Mouse (Mus musculus) limb, embryonic 15.5 days (tissue): ENCODE data around the gene Sptan1. TPM values are rescaled to one million over a fixed set of nuclear protein-coding genes. Genes with fewer than 3 reads are reported as not detected.

Experiments
- ATAC-seq: fragments of 200-750 bp; cut with Nextera tagmentation; 2 replicates; pipeline ENCODE4 v1.8.0; 2017; ENCODE audit warnings: low read depth, moderate TSS enrichment; ENCODE audit not compliant: insufficient number of reproducible peaks, low FRiP score, low TSS enrichment
- H3K27ac ChIP-seq: fragments of 300-500 bp; sonication (generic); 2 replicates; pipeline ENCODE4 v1.5.1; 2015; ENCODE audit warnings: moderate library complexity, mild to moderate bottlenecking, inconsistent platforms
- H3K27me3 ChIP-seq: fragments of 300-500 bp; sonication (generic); 2 replicates; pipeline ENCODE4 v1.6.1; 2015; ENCODE audit warnings: inconsistent platforms
- H3K36me3 ChIP-seq: fragments of 300-500 bp; sonication (generic); 2 replicates; pipeline ENCODE4 v1.6.1; 2015; ENCODE audit warnings: inconsistent platforms
- H3K4me1 ChIP-seq: fragments of 300-500 bp; sonication (generic); 2 replicates; pipeline ENCODE4 v1.6.1; 2015; ENCODE audit warnings: inconsistent platforms
- H3K4me2 ChIP-seq: fragments of 300-500 bp; sonication (generic); 2 replicates; pipeline ENCODE4 v1.6.1; 2015; ENCODE audit warnings: mild to moderate bottlenecking, inconsistent platforms
- H3K4me3 ChIP-seq: fragments of 300-500 bp; sonication (generic); 2 replicates; pipeline ENCODE4 v1.5.1; 2015; ENCODE audit warnings: mild to moderate bottlenecking, inconsistent platforms
- H3K9ac ChIP-seq: fragments of 300-500 bp; sonication (generic); 2 replicates; pipeline ENCODE4 v1.6.1; 2015; ENCODE audit warnings: inconsistent platforms
- H3K9me3 ChIP-seq: fragments of 300-500 bp; sonication (generic); 2 replicates; pipeline ENCODE4 v1.6.1; 2016; ENCODE audit warnings: inconsistent platforms
- WGBS: fragments of 180-500 bp; shearing (Covaris S2); methylation state at CpG from one replicate; pipeline ENCODE4 v1.1.7; 2015; 5-methylcytosine and 5-hydroxymethylcytosine counted together
- polyA plus RNA-seq: library from polyadenylated mRNA; unstranded; fragments of >200 nt; fragmentation: Nextera tagmentation; extraction: Ambion mirVana; gene quantifications from 2 replicates; pipeline ENCODE4 v1.2.1, GENCODE M21; 2015

Gene Sptan1
- 89.3 and 95.5 TPM in 2 replicates for polyA plus RNA-seq

- peak within 1 kb of the TSS; percentile 88 for H3K9ac ChIP-seq
- H3K4me1 ChIP-seq, result peaks cover 37% of the 10 kb centered on the region
- ATAC-seq, result peak; percentile 99
- H3K36me3 ChIP-seq, result peaks cover 11% of the 10 kb centered on the region
- peak within 1 kb of the TSS; percentile 86 for H3K4me3 ChIP-seq
- peak within 1 kb of the TSS; percentile 94 for H3K27ac ChIP-seq
- H3K9me3 ChIP-seq, result no peaks in the 10 kb centered on the region
- H3K4me2 ChIP-seq, result peak within 1 kb of the TSS; percentile 54
- H3K27me3 ChIP-seq, result no peaks in the 10 kb centered on the region
- under 1% methylated on average over 63 of the region's 82 CpGs for WGBS
These were observed at the start of gene Sptan1 for GRCm38 (mm10) chr2:29965250-29965843. Gene Sptan1 (plus strand): TSS chr2:29965560.

- ATAC-seq, result no peak
- no peaks in the 10 kb centered on the region for H3K27me3 ChIP-seq
- WGBS, result 92% methylated on average over 11 of the region's 11 CpGs
- H3K4me1 ChIP-seq, result 0 out of 2 replicates have a peak, but pooled peaks cover 2% of the 10 kb centered on the region
- H3K36me3 ChIP-seq, result peaks cover 88% of the 10 kb centered on the region
- no peak overlapping the region for H3K9ac ChIP-seq
- H3K4me3 ChIP-seq, result no peak overlapping the region
- H3K9me3 ChIP-seq, result no peaks in the 10 kb centered on the region
- no peak overlapping the region for H3K4me2 ChIP-seq
- H3K27ac ChIP-seq, result no peak overlapping the region
These were observed 47.7 kb upstream of the Sptan1 start for GRCm38 (mm10) chr2:29917621-29918020.

- H3K9ac ChIP-seq, result no peak overlapping the region
- no peaks in the 10 kb centered on the region for H3K9me3 ChIP-seq
- H3K27me3 ChIP-seq, result no peaks in the 10 kb centered on the region
- no peak overlapping the region for H3K4me2 ChIP-seq
- WGBS, result 63% methylated on average over 11 of the region's 11 CpGs
- no peak overlapping the region for H3K27ac ChIP-seq
- ATAC-seq, result no peak
- H3K36me3 ChIP-seq, result peaks cover 91% of the 10 kb centered on the region
- H3K4me3 ChIP-seq, result no peak overlapping the region
- H3K4me1 ChIP-seq, result 0 out of 2 replicates have a peak, but pooled peaks cover 2% of the 10 kb centered on the region
These were observed 43.3 kb upstream of the Sptan1 start for GRCm38 (mm10) chr2:29922011-29922410.

GRCm38 (mm10) chr2:29926542-29926941, 38.8 kb upstream of the Sptan1 start:
- Histone ChIP-seq H3K36me3 (peaks cover 94% of the 10 kb centered on the region), H3K4me3 (no peak overlapping the region), H3K9ac (no peak overlapping the region), H3K4me1 (0 out of 2 replicates have a peak, but pooled peaks cover 2% of the 10 kb centered on the region), H3K27me3 (no peaks in the 10 kb centered on the region), H3K9me3 (no peaks in the 10 kb centered on the region), H3K4me2 (no peak overlapping the region), H3K27ac (no peak overlapping the region)
- 91% methylated on average over 5 of the region's 5 CpGs for WGBS
- no peak for ATAC-seq

- H3K9me3 ChIP-seq, result no peaks in the 10 kb centered on the region
- 85% methylated on average over 10 of the region's 10 CpGs for WGBS
- H3K9ac ChIP-seq, result no peak overlapping the region
- H3K4me2 ChIP-seq, result no peak overlapping the region
- H3K4me1 ChIP-seq, result no peaks in the 10 kb centered on the region
- no peak overlapping the region for H3K4me3 ChIP-seq
- no peaks in the 10 kb centered on the region for H3K27me3 ChIP-seq
- H3K36me3 ChIP-seq, result peaks cover 57% of the 10 kb centered on the region
- ATAC-seq, result no peak
- 0 out of 2 replicates have a peak overlapping the region, but pooled peaks have one; percentile 2 for H3K27ac ChIP-seq
These were observed 34.9 kb upstream of the Sptan1 start for GRCm38 (mm10) chr2:29930506-29930905.

- H3K4me2 ChIP-seq, result no peak overlapping the region
- H3K9me3 ChIP-seq, result no peaks in the 10 kb centered on the region
- peaks cover 6% of the 10 kb centered on the region for H3K4me1 ChIP-seq
- WGBS, result 86% methylated on average over 6 of the region's 6 CpGs
- no peak overlapping the region for H3K27ac ChIP-seq
- H3K27me3 ChIP-seq, result no peaks in the 10 kb centered on the region
- H3K4me3 ChIP-seq, result no peak overlapping the region
- no peak for ATAC-seq
- peaks cover 50% of the 10 kb centered on the region for H3K36me3 ChIP-seq
- H3K9ac ChIP-seq, result no peak overlapping the region
These were observed 34.2 kb upstream of the Sptan1 start for GRCm38 (mm10) chr2:29931194-29931593.

- Histone ChIP-seq H3K27ac (peak within 1 kb of the TSS; percentile 90), H3K4me2 (peak within 1 kb of the TSS; percentile 71), H3K36me3 (peaks cover 46% of the 10 kb centered on the region), H3K4me1 (peaks cover 7% of the 10 kb centered on the region), H3K27me3 (no peaks in the 10 kb centered on the region), H3K9ac (peak within 1 kb of the TSS; percentile 70), H3K9me3 (no peaks in the 10 kb centered on the region), H3K4me3 (peak within 1 kb of the TSS; percentile 99)
- WGBS, result 2% methylated on average over 44 of the region's 44 CpGs
- peak; percentile 93 for ATAC-seq
These were observed 30.3 kb upstream of the Sptan1 start, which contains the start of gene Gle1 for GRCm38 (mm10) chr2:29934906-29935599. Gene Gle1 (plus strand): TSS chr2:29935426.

- no peak overlapping the region for H3K9ac ChIP-seq
- H3K27ac ChIP-seq, result no peak overlapping the region
- H3K9me3 ChIP-seq, result no peaks in the 10 kb centered on the region
- peaks cover 7% of the 10 kb centered on the region for H3K4me1 ChIP-seq
- WGBS, result 91% methylated on average over 9 of the region's 9 CpGs
- H3K27me3 ChIP-seq, result no peaks in the 10 kb centered on the region
- no peak overlapping the region for H3K4me2 ChIP-seq
- H3K4me3 ChIP-seq, result no peak overlapping the region
- H3K36me3 ChIP-seq, result peaks cover 76% of the 10 kb centered on the region
- no peak for ATAC-seq
These were observed 25.3 kb upstream of the Sptan1 start for GRCm38 (mm10) chr2:29940073-29940472.

GRCm38 (mm10) chr2:29940826-29941225, 24.5 kb upstream of the Sptan1 start:
- no peak overlapping the region for H3K27ac ChIP-seq
- no peak overlapping the region for H3K4me3 ChIP-seq
- H3K36me3 ChIP-seq, result peaks cover 83% of the 10 kb centered on the region
- H3K4me2 ChIP-seq, result no peak overlapping the region
- H3K9me3 ChIP-seq, result no peaks in the 10 kb centered on the region
- 94% methylated on average over 7 of the region's 7 CpGs for WGBS
- H3K4me1 ChIP-seq, result peaks cover 5% of the 10 kb centered on the region
- H3K27me3 ChIP-seq, result no peaks in the 10 kb centered on the region
- ATAC-seq, result no peak
- H3K9ac ChIP-seq, result no peak overlapping the region

- Histone ChIP-seq H3K27me3 (no peaks in the 10 kb centered on the region), H3K27ac (peak overlapping the region; percentile 61; the same call in 1 of the 2 replicates), H3K4me1 (no peaks in the 10 kb centered on the region), H3K9me3 (no peaks in the 10 kb centered on the region), H3K4me2 (no peak overlapping the region), H3K9ac (no peak overlapping the region), H3K36me3 (peaks cover 94% of the 10 kb centered on the region), H3K4me3 (no peak overlapping the region)
- 35% methylated on average over 1 of the region's 1 CpGs for WGBS
- no peak for ATAC-seq
These were observed 20.6 kb upstream of the Sptan1 start for GRCm38 (mm10) chr2:29944723-29945122.

- no peak overlapping the region for H3K4me2 ChIP-seq
- H3K4me3 ChIP-seq, result no peak overlapping the region
- no peak for ATAC-seq
- H3K9me3 ChIP-seq, result no peaks in the 10 kb centered on the region
- no peak overlapping the region for H3K9ac ChIP-seq
- WGBS, result 92% methylated on average over 5 of the region's 5 CpGs
- H3K36me3 ChIP-seq, result peaks cover 92% of the 10 kb centered on the region
- H3K4me1 ChIP-seq, result no peaks in the 10 kb centered on the region
- H3K27me3 ChIP-seq, result no peaks in the 10 kb centered on the region
- H3K27ac ChIP-seq, result no peak overlapping the region
These were observed 16.5 kb upstream of the Sptan1 start for GRCm38 (mm10) chr2:29948896-29949295.

GRCm38 (mm10) chr2:29961246-29961645, 4.1 kb upstream of the Sptan1 start:
- no peak for ATAC-seq
- 87% methylated on average over 7 of the region's 7 CpGs for WGBS
- H3K36me3 ChIP-seq, result peaks cover 40% of the 10 kb centered on the region
- H3K9me3 ChIP-seq, result no peaks in the 10 kb centered on the region
- H3K4me1 ChIP-seq, result peaks cover 7% of the 10 kb centered on the region
- no peak overlapping the region for H3K9ac ChIP-seq
- no peaks in the 10 kb centered on the region for H3K27me3 ChIP-seq
- no peak overlapping the region for H3K27ac ChIP-seq
- H3K4me2 ChIP-seq, result no peak overlapping the region
- H3K4me3 ChIP-seq, result no peak overlapping the region
